Mouse (Mus musculus) stomach, postnatal 0 days (tissue): ENCODE measurements around the gene Bcl11a. TPM values are rescaled to one million over a fixed set of nuclear protein-coding genes. Genes with fewer than 3 reads are reported as not detected.
A peak's percentile ranks its signal among the peaks of the same experiment; 100 is the strongest.

Experiments
- ATAC-seq: fragments of 200-750 bp; cut with Nextera tagmentation; 2 replicates; pipeline ENCODE4 v1.8.0; 2017; ENCODE audit not compliant: low FRiP score, low TSS enrichment
- DNase-seq: peaks from one replicate; pipeline ENCODE4 v3.0.0-alpha.2; 2016; ENCODE audit warnings: low spot score
- H3K27ac ChIP-seq: fragments of 300-500 bp; sonication (generic); replicated peaks from 2 replicates; pipeline ENCODE4 v1.5.1; 2014; ENCODE audit warnings: mild to moderate bottlenecking, control low read depth
- H3K27me3 ChIP-seq: fragments of 300-500 bp; sonication (generic); 2 replicates; pipeline ENCODE4 v1.6.1; 2014; ENCODE audit warnings: low read length; ENCODE audit not compliant: control insufficient read depth, insufficient read depth
- H3K36me3 ChIP-seq: fragments of 300-500 bp; sonication (generic); 2 replicates; pipeline ENCODE4 v1.6.1; 2014; ENCODE audit warnings: low read length, mixed read lengths; ENCODE audit not compliant: control insufficient read depth, insufficient read depth
- H3K4me1 ChIP-seq: fragments of 300-500 bp; sonication (generic); replicated peaks from 2 replicates; pipeline ENCODE4 v1.6.1; 2014; ENCODE audit warnings: antibody characterized with exemption; ENCODE audit not compliant: control insufficient read depth, insufficient read depth
- H3K4me2 ChIP-seq: fragments of 300-500 bp; sonication (generic); replicated peaks from 2 replicates; pipeline ENCODE4 v1.6.1; 2014; ENCODE audit warnings: low read depth, mild to moderate bottlenecking, control low read depth, moderate library complexity
- H3K4me3 ChIP-seq: fragments of 300-500 bp; sonication (generic); 2 replicates; pipeline ENCODE4 v1.5.1; 2014; ENCODE audit warnings: low read depth, low read length, control low read depth
- H3K9ac ChIP-seq: fragments of 300-500 bp; sonication (generic); 2 replicates; pipeline ENCODE4 v1.6.1; 2014; ENCODE audit warnings: mild to moderate bottlenecking, low read length, control low read depth, mixed read lengths
- H3K9me3 ChIP-seq: fragments of 300-500 bp; sonication (generic); 2 replicates; pipeline ENCODE4 v1.6.1; 2016; ENCODE audit warnings: low read length; ENCODE audit not compliant: control insufficient read depth
- CTCF ChIP-seq: IDR thresholded peaks from 2 replicates; pipeline ENCODE4 v1.5.1; 2016; ENCODE audit warnings: antibody characterized with exemption, low read depth, mild to moderate bottlenecking, moderate library complexity
- EP300 ChIP-seq: optimal IDR thresholded peaks from 2 replicates; pipeline ENCODE3; 2016; ENCODE audit warnings: antibody characterized with exemption
- WGBS: fragments of 180-500 bp; shearing (Covaris S2); extraction: QIAGEN DNeasy Blood & Tissue Kit; methylation state at CpG from one replicate; pipeline ENCODE4 v1.1.7; 2014; 5-methylcytosine and 5-hydroxymethylcytosine counted together
- polyA plus RNA-seq: library from polyadenylated mRNA; unstranded; fragments of >200 nt; fragmentation: Nextera tagmentation; extraction: Ambion mirVana; gene quantifications from 2 replicates; pipeline ENCODE4 v1.2.1, GENCODE M21; 2015

Gene Bcl11a
- polyA plus RNA-seq, 1 experiment from 2014 or later = 10.5 TPM

GRCm38 (mm10) chr11:24087069-24087468 is 9.2 kb downstream of the Bcl11a start:
- no peak overlapping the region for H3K4me2 ChIP-seq
- H3K9ac ChIP-seq = no peak overlapping the region
- H3K4me1 ChIP-seq = no peaks in the 10 kb centered on the region
- 31% methylated on average over 4 of the region's 4 CpGs for WGBS
- ATAC-seq = no peak; the same call in 1 of the 2 replicates
- H3K9me3 ChIP-seq = no peaks in the 10 kb centered on the region
- no peak overlapping the region for H3K4me3 ChIP-seq
- peak overlapping the region; percentile 53 for H3K27ac ChIP-seq
- no peaks in the 10 kb centered on the region for H3K27me3 ChIP-seq
- no peak for TF ChIP-seq CTCF
- TF ChIP-seq EP300 = no peak
- DNase-seq = no peak
- no peaks in the 10 kb centered on the region for H3K36me3 ChIP-seq

- H3K4me3 ChIP-seq = no peak overlapping the region
These were observed 12.6 kb downstream of the Bcl11a start for GRCm38 (mm10) chr11:24090443-24090842.

DNA sequence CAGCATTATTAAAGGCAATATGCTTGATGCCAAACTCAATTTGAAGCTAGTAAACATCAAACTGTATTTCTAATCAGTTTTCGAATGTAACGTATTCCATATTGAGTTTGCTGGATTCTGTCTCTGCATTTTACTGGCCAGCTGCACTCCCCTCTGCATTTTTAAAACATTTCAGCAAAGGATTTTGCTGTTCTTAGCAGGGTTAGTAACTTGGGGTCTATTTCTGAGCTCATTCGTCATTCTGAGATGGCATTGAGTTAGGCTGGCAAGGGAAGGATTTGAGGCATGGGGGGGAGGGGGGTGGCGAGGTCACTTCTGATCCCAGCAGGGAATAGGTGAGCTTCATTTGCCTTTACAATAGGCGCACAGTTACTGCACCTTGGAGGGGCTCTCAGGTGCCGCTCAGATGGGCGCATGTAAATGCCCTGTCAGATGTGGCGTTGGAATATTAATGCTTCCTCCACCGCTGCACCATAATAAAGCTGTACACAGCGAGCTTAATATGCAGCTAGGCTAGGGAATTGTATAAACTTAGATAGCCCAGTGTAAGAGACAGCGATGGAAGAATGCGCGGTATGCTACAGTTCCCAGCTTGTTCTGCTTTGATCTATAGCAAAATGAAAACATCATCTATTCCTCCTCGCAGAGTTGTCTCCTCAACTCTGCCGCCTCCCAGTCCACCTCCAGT is 13.7 kb downstream of the Bcl11a start:
- Histone ChIP-seq H3K4me1 (peaks cover 5% of the 10 kb centered on the region), H3K4me2 (peak overlapping the region; percentile 31; the same call in 1 of the 2 replicates), H3K4me3 (no peak overlapping the region), H3K9me3 (no peaks in the 10 kb centered on the region), H3K27ac (no peak overlapping the region), H3K9ac (no peak overlapping the region), H3K36me3 (no peaks in the 10 kb centered on the region), H3K27me3 (no peaks in the 10 kb centered on the region)
- ATAC-seq (no peak), DNase-seq (no peak)
- TF ChIP-seq EP300 = no peak
- no peak for TF ChIP-seq CTCF
- WGBS = 36% methylated on average over 15 of the region's 15 CpGs

More at GRCm38 (mm10) chr11:24090443-24090842, 12.6 kb downstream of the Bcl11a start:
- Histone ChIP-seq H3K9me3 (no peaks in the 10 kb centered on the region), H3K4me2 (no peak overlapping the region), H3K4me1 (peaks cover 5% of the 10 kb centered on the region), H3K9ac (no peak overlapping the region), H3K27ac (no peak overlapping the region), H3K36me3 (no peaks in the 10 kb centered on the region), H3K27me3 (no peaks in the 10 kb centered on the region)
- no peak for TF ChIP-seq EP300
- no peak for TF ChIP-seq CTCF
- no peak for DNase-seq
- ATAC-seq = no peak
- 70% methylated on average over 4 of the region's 4 CpGs for WGBS

DNA sequence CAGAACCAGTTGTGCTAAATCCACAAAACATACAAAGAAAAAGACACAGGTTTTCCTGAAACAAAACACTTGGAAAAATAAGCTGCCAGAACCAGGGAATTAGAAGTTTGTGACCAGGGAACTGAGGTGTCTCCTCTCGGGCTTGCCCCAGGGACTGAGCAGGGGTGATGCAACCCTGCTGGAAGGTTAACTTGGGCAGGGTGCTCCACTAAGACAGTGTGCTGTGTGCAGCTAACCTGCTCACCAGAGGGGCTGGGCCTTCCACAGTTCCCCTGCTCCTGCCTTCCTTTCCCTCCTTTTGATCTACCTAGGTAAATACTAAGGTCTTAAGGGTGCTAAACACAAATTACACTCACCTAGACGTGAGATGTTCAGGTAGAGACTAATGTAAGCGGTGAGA is 14.8 kb downstream of the Bcl11a start:
- no peak overlapping the region for H3K4me3 ChIP-seq
- H3K9ac ChIP-seq = no peak overlapping the region
- TF ChIP-seq EP300 (no peak), CTCF (no peak)
- peaks cover 8% of the 10 kb centered on the region for H3K4me1 ChIP-seq
- no peak overlapping the region for H3K4me2 ChIP-seq
- H3K27ac ChIP-seq = peak overlapping the region; percentile 59
- no peaks in the 10 kb centered on the region for H3K27me3 ChIP-seq
- DNase-seq (no peak), ATAC-seq (peak; percentile 71)
- H3K36me3 ChIP-seq = no peaks in the 10 kb centered on the region
- no peaks in the 10 kb centered on the region for H3K9me3 ChIP-seq
- WGBS = 53% methylated on average over 3 of the region's 3 CpGs

DNA sequence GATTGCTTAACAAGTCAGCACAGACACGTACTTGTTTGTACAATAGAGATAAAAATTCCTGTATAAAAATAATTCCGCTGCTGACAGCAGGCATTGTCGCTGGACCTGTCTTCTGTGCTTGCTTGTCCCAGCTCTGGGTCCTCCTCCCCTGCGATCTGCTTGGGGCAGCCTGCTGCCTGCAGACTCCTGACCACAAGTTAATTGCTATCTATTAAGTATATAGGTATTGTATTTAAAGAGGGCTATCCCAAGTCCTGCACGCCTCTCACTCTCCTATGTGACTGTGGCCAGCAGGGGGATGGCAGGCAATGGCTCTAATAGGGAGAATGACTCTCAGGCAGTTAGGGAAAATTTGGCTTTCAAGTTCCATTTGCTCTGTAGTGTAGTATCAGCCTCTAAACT is 16.2 kb downstream of the Bcl11a start:
- Histone ChIP-seq H3K9me3 (no peaks in the 10 kb centered on the region), H3K9ac (no peak overlapping the region), H3K4me1 (peaks cover 8% of the 10 kb centered on the region), H3K4me3 (no peak overlapping the region), H3K27me3 (no peaks in the 10 kb centered on the region), H3K36me3 (no peaks in the 10 kb centered on the region), H3K27ac (no peak overlapping the region), H3K4me2 (no peak overlapping the region)
- 40% methylated on average over 5 of the region's 5 CpGs for WGBS
- DNase-seq = no peak
- peak; percentile 35 for ATAC-seq
- TF ChIP-seq EP300 (no peak), CTCF (peak; percentile 64)

GRCm38 (mm10) chr11:24095236-24095635 is 17.4 kb downstream of the Bcl11a start:
- Histone ChIP-seq H3K4me1 (peaks cover 8% of the 10 kb centered on the region), H3K9ac (peak overlapping the region; percentile 18; the same call in 1 of the 2 replicates), H3K4me2 (peak overlapping the region; percentile 34), H3K36me3 (no peaks in the 10 kb centered on the region), H3K4me3 (no peak overlapping the region), H3K27ac (peak overlapping the region; percentile 20), H3K27me3 (no peaks in the 10 kb centered on the region), H3K9me3 (no peaks in the 10 kb centered on the region)
- ATAC-seq (no peak), DNase-seq (no peak)
- 24% methylated on average over 9 of the region's 9 CpGs for WGBS
- TF ChIP-seq CTCF (no peak), EP300 (no peak)
